Comparison of ENCODE assay signal across 15 mouse cellular contexts in the genomic region with DNA sequence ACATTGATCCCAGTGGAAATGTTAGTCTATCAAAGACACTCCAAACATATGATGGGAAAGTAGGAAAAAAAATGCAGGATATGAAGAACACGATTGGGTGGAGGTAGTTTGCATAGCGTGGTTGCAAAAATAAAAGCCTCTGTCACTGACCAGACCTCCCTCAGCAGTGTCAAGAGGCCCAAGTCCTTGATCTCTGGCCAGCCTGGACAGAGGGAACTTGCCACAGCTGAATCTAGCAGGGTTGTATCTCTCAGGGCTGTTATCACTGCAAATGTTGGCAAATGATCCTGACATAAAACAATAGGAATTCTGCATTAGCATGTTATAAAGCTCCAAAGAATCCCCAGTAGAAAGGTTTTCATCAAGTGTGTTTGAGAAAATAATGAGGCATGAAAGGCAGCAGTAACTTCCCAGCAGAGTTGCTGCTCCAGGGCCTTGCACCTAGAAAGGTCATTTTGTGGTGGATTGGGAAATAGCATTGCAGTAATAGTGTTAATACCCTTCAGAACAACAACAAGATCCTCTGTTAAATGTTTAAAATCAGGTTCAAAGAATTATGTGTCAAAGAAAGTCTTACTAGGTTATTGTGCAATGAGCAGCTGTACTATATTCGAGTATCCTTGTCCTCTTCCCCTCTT. TPM values are rescaled to one million over a fixed set of nuclear protein-coding genes. Genes with fewer than 3 reads are reported as not detected.
DNase-seq lines count a peak whose midpoint lies in the region.
"Had no signal": no experiment of that assay in that cellular context is flagged by ENCODE, and none has a peak within 500 bp of the region (broad histone marks: within the 10 kb centered on the region; RNA-seq: fewer than 3 reads in every experiment).

No protein-coding gene starts in this region.

- H3K4me1 ChIP-seq in heart, embryonic 10.5 days: 0 out of 2 replicates have a peak, but pooled peaks cover 3% of the 10 kb centered on the region

- no peak overlapping the region for H3K4me3 ChIP-seq in heart, embryonic 10.5 days
- H3K4me3 ChIP-seq: forebrain, embryonic 10.5 days; heart, embryonic 13.5 days had no signal

- 48% methylated on average over 3 of the region's 3 CpGs for WGBS in heart, embryonic 10.5 days

- no peaks in the 10 kb centered on the region for H3K9me3 ChIP-seq in heart, embryonic 10.5 days
- H3K9me3 ChIP-seq: forebrain, embryonic 10.5 days; heart, embryonic 13.5 days had no signal

- DNase-seq in heart, adult 11 months: peak; percentile 95
- no peak for DNase-seq in heart, embryonic 10.5 days (ENCODE audit: low spot score)
- peak; percentile 3 for DNase-seq in lung, postnatal 14 days
- DNase-seq in lung, postnatal 10 days: no peak
- DNase-seq in adrenal gland, postnatal 25 days: peak; percentile 31
- DNase-seq in lung, postnatal 36 days: peak; percentile 35
- no peak for DNase-seq in thymus, postnatal 10 days (ENCODE audit: low spot score in 2 of 2)
- no peak for DNase-seq in MN1 (ENCODE audit: low spot score)
- DNase-seq: lung, embryonic 14.5 days; spleen, adult 18-20 months had no signal

- H3K27me3 ChIP-seq in heart, embryonic 10.5 days (ENCODE audit: insufficient read depth, poor library complexity, severe bottlenecking): no peaks in the 10 kb centered on the region
- H3K27me3 ChIP-seq: heart, embryonic 13.5 days had no signal

- no peaks in the 10 kb centered on the region for H3K36me3 ChIP-seq in heart, embryonic 10.5 days
- H3K36me3 ChIP-seq: forebrain, embryonic 10.5 days; heart, embryonic 13.5 days had no signal

- H3K27ac ChIP-seq in heart, embryonic 10.5 days: no peak overlapping the region
- H3K27ac ChIP-seq: forebrain, embryonic 10.5 days; heart, embryonic 13.5 days had no signal

RNA-seq across cellular contexts. Expression of a gene that starts 56.0 kb away (rescaled TPM):
- polyA plus RNA-seq in heart, embryonic 10.5 days (2016; fragmentation: Nextera tagmentation; extraction: Ambion mirVana): 17.4 and 24.5 TPM in 2 replicates
- total RNA-seq in adrenal gland, postnatal 25 days (2021): 109 and 122 TPM in 2 replicates
- total RNA-seq: neutrophil, adult 5-6 weeks had no signal
- polyA plus RNA-seq: CD4-positive, CD25-positive, alpha-beta regulatory T cell, adult 4 months; inflammation-experienced regulatory T-cells, adult 6 months had no signal

Comparison
In these comparisons a context has a peak if more than half of its experiments do, and no peak if none do; other contexts are left out.
1. DNase-seq: peak in heart, adult 11 months (single experiment), lung, postnatal 14 days (single experiment), adrenal gland, postnatal 25 days (single experiment) and lung, postnatal 36 days (single experiment); none in heart, embryonic 10.5 days (single experiment), lung, postnatal 10 days (single experiment), thymus, postnatal 10 days (0 of 2) and MN1 (single experiment).